Mouse (Mus musculus): Measurements from ENCODE around the gene Ahrr. TPM values are rescaled to one million over a fixed set of nuclear protein-coding genes. Genes with fewer than 3 reads are reported as not detected.

Gene Ahrr
- polyA plus RNA-seq, 1 experiment from 2014 or later = 2.0 TPM

- Histone ChIP-seq H3K27me3 (ENCODE audit: control insufficient read depth, insufficient read depth, low read length) (no peaks in the 10 kb centered on the region), H3K4me1 (ENCODE audit: control insufficient read depth, insufficient read depth, low read length) (peaks cover 12% of the 10 kb centered on the region), H3K36me3 (ENCODE audit: control insufficient read depth, insufficient read depth, low read length) (no peaks in the 10 kb centered on the region), H3K4me3 (ENCODE audit: low read depth, low read length) (peak within 1 kb of the TSS; percentile 74), H3K9me3 (ENCODE audit: control insufficient read depth, low read length) (no peaks in the 10 kb centered on the region), H3K4me2 (ENCODE audit: low read depth) (peak within 1 kb of the TSS; percentile 86), H3K27ac (ENCODE audit: low read depth, low read length) (peak within 1 kb of the TSS; percentile 51), H3K9ac (ENCODE audit: low read length) (peak within 1 kb of the TSS; percentile 74)
- DNase-seq (ENCODE audit: low spot score) = peak; percentile 92
- ATAC-seq (ENCODE audit: insufficient read depth, low FRiP score, low TSS enrichment) = peak; percentile 98
- WGBS = 0% methylated on average over 39 of the region's 39 CpGs
Measured at GRCm38 (mm10) chr13:74208317-74208985, 83.7 kb downstream of the Ahrr start, which contains the start of gene Exoc3. Gene Exoc3, minus strand, starts transcription at chr13:74208732.

GRCm38 (mm10) chr13:74196451-74196850, 95.7 kb downstream of the Ahrr start:
- Histone ChIP-seq H3K27ac (ENCODE audit: low read depth, low read length) (no peak overlapping the region), H3K9ac (ENCODE audit: low read length) (no peak overlapping the region), H3K9me3 (ENCODE audit: control insufficient read depth, low read length) (no peaks in the 10 kb centered on the region), H3K36me3 (ENCODE audit: control insufficient read depth, insufficient read depth, low read length) (peaks cover 5% of the 10 kb centered on the region), H3K4me3 (ENCODE audit: low read depth, low read length) (no peak overlapping the region), H3K27me3 (ENCODE audit: control insufficient read depth, insufficient read depth, low read length) (no peaks in the 10 kb centered on the region), H3K4me2 (ENCODE audit: low read depth) (no peak overlapping the region), H3K4me1 (ENCODE audit: control insufficient read depth, insufficient read depth, low read length) (no peaks in the 10 kb centered on the region)
- no peak for DNase-seq (ENCODE audit: low spot score)
- 79% methylated on average over 3 of the region's 3 CpGs for WGBS
- no peak for ATAC-seq (ENCODE audit: insufficient read depth, low FRiP score, low TSS enrichment)

- Histone ChIP-seq H3K9me3 (ENCODE audit: control insufficient read depth, low read length) (no peaks in the 10 kb centered on the region), H3K36me3 (ENCODE audit: control insufficient read depth, insufficient read depth, low read length) (peaks cover 5% of the 10 kb centered on the region; the same call in 1 of the 2 replicates), H3K4me2 (ENCODE audit: low read depth) (no peak overlapping the region), H3K4me1 (ENCODE audit: control insufficient read depth, insufficient read depth, low read length) (no peaks in the 10 kb centered on the region), H3K27ac (ENCODE audit: low read depth, low read length) (no peak overlapping the region), H3K4me3 (ENCODE audit: low read depth, low read length) (no peak overlapping the region), H3K27me3 (ENCODE audit: control insufficient read depth, insufficient read depth, low read length) (no peaks in the 10 kb centered on the region), H3K9ac (ENCODE audit: low read length) (no peak overlapping the region)
- no peak for DNase-seq (ENCODE audit: low spot score)
- 91% methylated on average over 6 of the region's 6 CpGs for WGBS
- ATAC-seq (ENCODE audit: insufficient read depth, low FRiP score, low TSS enrichment) = no peak
Measured at GRCm38 (mm10) chr13:74192613-74193012, 99.5 kb downstream of the Ahrr start.

GRCm38 (mm10) chr13:74183011-74183695, 109.0 kb downstream of the Ahrr start:
- peaks cover 6% of the 10 kb centered on the region for H3K36me3 ChIP-seq (ENCODE audit: control insufficient read depth, insufficient read depth, low read length)
- no peaks in the 10 kb centered on the region for H3K4me1 ChIP-seq (ENCODE audit: control insufficient read depth, insufficient read depth, low read length)
- H3K9ac ChIP-seq (ENCODE audit: low read length) = no peak overlapping the region
- H3K9me3 ChIP-seq (ENCODE audit: control insufficient read depth, low read length) = no peaks in the 10 kb centered on the region
- 90% methylated on average over 5 of the region's 5 CpGs for WGBS
- H3K27me3 ChIP-seq (ENCODE audit: control insufficient read depth, insufficient read depth, low read length) = no peaks in the 10 kb centered on the region
- ATAC-seq (ENCODE audit: insufficient read depth, low FRiP score, low TSS enrichment) (no peak), DNase-seq (ENCODE audit: low spot score) (no peak)
- H3K4me2 ChIP-seq (ENCODE audit: low read depth) = no peak overlapping the region
- no peak overlapping the region for H3K4me3 ChIP-seq (ENCODE audit: low read depth, low read length)
- H3K27ac ChIP-seq (ENCODE audit: low read depth, low read length) = no peak overlapping the region

- Histone ChIP-seq H3K36me3 (ENCODE audit: control insufficient read depth, insufficient read depth, low read length) (peaks cover 4% of the 10 kb centered on the region; the same call in 1 of the 2 replicates), H3K4me3 (ENCODE audit: low read depth, low read length) (no peak overlapping the region), H3K4me1 (ENCODE audit: control insufficient read depth, insufficient read depth, low read length) (no peaks in the 10 kb centered on the region), H3K27ac (ENCODE audit: low read depth, low read length) (no peak overlapping the region), H3K9ac (ENCODE audit: low read length) (no peak overlapping the region), H3K27me3 (ENCODE audit: control insufficient read depth, insufficient read depth, low read length) (no peaks in the 10 kb centered on the region), H3K4me2 (ENCODE audit: low read depth) (no peak overlapping the region), H3K9me3 (ENCODE audit: control insufficient read depth, low read length) (no peaks in the 10 kb centered on the region)
- DNase-seq (ENCODE audit: low spot score) (no peak), ATAC-seq (ENCODE audit: insufficient read depth, low FRiP score, low TSS enrichment) (no peak)
- 92% methylated on average over 5 of the region's 5 CpGs for WGBS
Measured at GRCm38 (mm10) chr13:74172036-74172435, 120.1 kb downstream of the Ahrr start.

GRCm38 (mm10) chr13:74169446-74170164, 122.5 kb downstream of the Ahrr start:
- no peaks in the 10 kb centered on the region for H3K4me1 ChIP-seq (ENCODE audit: control insufficient read depth, insufficient read depth, low read length)
- H3K9me3 ChIP-seq (ENCODE audit: control insufficient read depth, low read length) = no peaks in the 10 kb centered on the region
- DNase-seq (ENCODE audit: low spot score) (no peak), ATAC-seq (ENCODE audit: insufficient read depth, low FRiP score, low TSS enrichment) (no peak)
- H3K4me2 ChIP-seq (ENCODE audit: low read depth) = no peak overlapping the region
- WGBS = 90% methylated on average over 10 of the region's 10 CpGs
- H3K27me3 ChIP-seq (ENCODE audit: control insufficient read depth, insufficient read depth, low read length) = no peaks in the 10 kb centered on the region
- H3K27ac ChIP-seq (ENCODE audit: low read depth, low read length) = no peak overlapping the region
- H3K9ac ChIP-seq (ENCODE audit: low read length) = no peak overlapping the region
- peaks cover 4% of the 10 kb centered on the region; the same call in 1 of the 2 replicates for H3K36me3 ChIP-seq (ENCODE audit: control insufficient read depth, insufficient read depth, low read length)
- no peak overlapping the region for H3K4me3 ChIP-seq (ENCODE audit: low read depth, low read length)

GRCm38 (mm10) chr13:74167492-74167891, 124.6 kb downstream of the Ahrr start:
- DNase-seq (ENCODE audit: low spot score) (no peak), ATAC-seq (ENCODE audit: insufficient read depth, low FRiP score, low TSS enrichment) (peak; percentile 14; the same call in 1 of the 2 replicates)
- no peak overlapping the region for H3K4me2 ChIP-seq (ENCODE audit: low read depth)

GRCm38 (mm10) chr13:74167057-74167413, 125.1 kb downstream of the Ahrr start:
- H3K4me2 ChIP-seq (ENCODE audit: low read depth) = peak overlapping the region; percentile 54
- DNase-seq (ENCODE audit: low spot score) (no peak), ATAC-seq (ENCODE audit: insufficient read depth, low FRiP score, low TSS enrichment) (peak; percentile 51)
- peak overlapping the region; percentile 53 for H3K9ac ChIP-seq (ENCODE audit: low read length)
- WGBS = 16% methylated on average over 9 of the region's 9 CpGs
- H3K27me3 ChIP-seq (ENCODE audit: control insufficient read depth, insufficient read depth, low read length) = no peaks in the 10 kb centered on the region
- H3K9me3 ChIP-seq (ENCODE audit: control insufficient read depth, low read length) = no peaks in the 10 kb centered on the region
- H3K27ac ChIP-seq (ENCODE audit: low read depth, low read length) = no peak overlapping the region
- 0 out of 2 replicates have a peak, but pooled peaks cover 2% of the 10 kb centered on the region for H3K36me3 ChIP-seq (ENCODE audit: control insufficient read depth, insufficient read depth, low read length)
- H3K4me1 ChIP-seq (ENCODE audit: control insufficient read depth, insufficient read depth, low read length) = no peaks in the 10 kb centered on the region
- peak overlapping the region; percentile 37 for H3K4me3 ChIP-seq (ENCODE audit: low read depth, low read length)

More at GRCm38 (mm10) chr13:74167492-74167891, 124.6 kb downstream of the Ahrr start:
- Histone ChIP-seq H3K27ac (ENCODE audit: low read depth, low read length) (no peak overlapping the region), H3K27me3 (ENCODE audit: control insufficient read depth, insufficient read depth, low read length) (no peaks in the 10 kb centered on the region), H3K36me3 (ENCODE audit: control insufficient read depth, insufficient read depth, low read length) (0 out of 2 replicates have a peak, but pooled peaks cover 2% of the 10 kb centered on the region), H3K9me3 (ENCODE audit: control insufficient read depth, low read length) (no peaks in the 10 kb centered on the region), H3K4me3 (ENCODE audit: low read depth, low read length) (0 out of 2 replicates have a peak overlapping the region, but pooled peaks have one; percentile 37), H3K4me1 (ENCODE audit: control insufficient read depth, insufficient read depth, low read length) (no peaks in the 10 kb centered on the region), H3K9ac (ENCODE audit: low read length) (no peak overlapping the region)
- WGBS = 80% methylated on average over 2 of the region's 2 CpGs

Data from neural tube, embryonic 11.5 days (tissue).